Mouse (Mus musculus): Measurements from ENCODE around the gene Ppm1h. TPM values are rescaled to one million over a fixed set of nuclear protein-coding genes. Genes with fewer than 3 reads are reported as not detected.

The Ppm1h gene
- polyA plus RNA-seq, 1 experiment from 2014 or later: 19.8 TPM

DNA sequence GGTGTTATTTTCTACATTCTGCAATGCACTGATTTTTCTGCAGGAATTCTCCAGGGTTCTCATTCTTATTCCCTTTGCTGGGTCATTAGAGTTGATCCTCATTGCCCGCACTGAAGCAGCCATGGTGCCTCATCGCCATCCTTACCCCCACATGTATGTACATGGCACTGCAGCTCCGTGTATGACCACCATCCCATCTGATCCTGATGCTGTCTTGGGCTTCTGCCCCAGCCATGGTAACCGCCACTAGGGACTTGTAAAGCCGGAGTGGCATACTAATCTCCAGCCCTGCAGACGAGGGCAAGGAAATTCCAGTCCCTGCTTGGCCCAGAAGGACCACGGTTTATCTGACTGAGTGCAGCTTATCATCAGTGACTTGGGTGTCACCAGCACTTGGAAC, 86.1 kb downstream of the Ppm1h start:
- H3K4me1 ChIP-seq (ENCODE audit: control insufficient read depth, insufficient read depth, low read length): peaks cover 8% of the 10 kb centered on the region; the same call in 1 of the 2 replicates
- no peak overlapping the region for H3K9ac ChIP-seq (replicated peaks; ENCODE audit: low read length)
- no peak overlapping the region for H3K4me3 ChIP-seq (replicated peaks; ENCODE audit: low read depth, low read length)
- H3K4me2 ChIP-seq (ENCODE audit: low read length): no peak overlapping the region
- 42% methylated on average over 7 of the region's 7 CpGs for WGBS
- DNase-seq (no peak), ATAC-seq (ENCODE audit: low FRiP score, low TSS enrichment) (no peak)
- no peaks in the 10 kb centered on the region for H3K36me3 ChIP-seq (ENCODE audit: control insufficient read depth, insufficient read depth, low read length)
- H3K9me3 ChIP-seq (ENCODE audit: control insufficient read depth, low read length): no peaks in the 10 kb centered on the region
- no peaks in the 10 kb centered on the region for H3K27me3 ChIP-seq (ENCODE audit: control insufficient read depth, insufficient read depth, low read length)
- H3K27ac ChIP-seq (replicated peaks; ENCODE audit: low read depth, low read length): no peak overlapping the region

DNA sequence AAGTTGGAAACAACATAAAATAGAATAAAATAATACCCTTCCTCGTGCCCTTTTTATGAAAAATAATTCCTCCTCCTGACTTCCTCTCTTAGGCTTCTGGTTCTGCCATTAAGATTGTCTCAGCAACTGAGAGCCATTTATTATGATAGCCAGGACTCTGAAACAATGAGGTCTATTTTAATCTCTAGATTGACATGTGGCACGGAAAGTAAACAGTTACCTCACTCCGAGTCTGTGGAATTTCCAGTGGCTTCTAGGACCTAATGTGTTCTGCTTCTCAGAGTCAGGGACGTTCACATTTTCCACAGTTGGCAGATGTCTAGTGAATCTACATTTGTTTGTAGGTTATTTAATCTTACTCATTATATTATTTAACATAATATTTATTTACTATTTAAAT, 87.0 kb downstream of the Ppm1h start:
- Histone ChIP-seq H3K4me2 (ENCODE audit: low read length) (no peak overlapping the region), H3K36me3 (ENCODE audit: control insufficient read depth, insufficient read depth, low read length) (no peaks in the 10 kb centered on the region), H3K4me3 (replicated peaks; ENCODE audit: low read depth, low read length) (no peak overlapping the region), H3K27me3 (ENCODE audit: control insufficient read depth, insufficient read depth, low read length) (no peaks in the 10 kb centered on the region), H3K9me3 (ENCODE audit: control insufficient read depth, low read length) (no peaks in the 10 kb centered on the region), H3K9ac (replicated peaks; ENCODE audit: low read length) (no peak overlapping the region), H3K27ac (replicated peaks; ENCODE audit: low read depth, low read length) (no peak overlapping the region), H3K4me1 (ENCODE audit: control insufficient read depth, insufficient read depth, low read length) (peaks cover 8% of the 10 kb centered on the region; the same call in 1 of the 2 replicates)
- DNase-seq: peak; percentile 17
- no peak for ATAC-seq (ENCODE audit: low FRiP score, low TSS enrichment)
- WGBS: 62% methylated on average over 4 of the region's 4 CpGs

DNA sequence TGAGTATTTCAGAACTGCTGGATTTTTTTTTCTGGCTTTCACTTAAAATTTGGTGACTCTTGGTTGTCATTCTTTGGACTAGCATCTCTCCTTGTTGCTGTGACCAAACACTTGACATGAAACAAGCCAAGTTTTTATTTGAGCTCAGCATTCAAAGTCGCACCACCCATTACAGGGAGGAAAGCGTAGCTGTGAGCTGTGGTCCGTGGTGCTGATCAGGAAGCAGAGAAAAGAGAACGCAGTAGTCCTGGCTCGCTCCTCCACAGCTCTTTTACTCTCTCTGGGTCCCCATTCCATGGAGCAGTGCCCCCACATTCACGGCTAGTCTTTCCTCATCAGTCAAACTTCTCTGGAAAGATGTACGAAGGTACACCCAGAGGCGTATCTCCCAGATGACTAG, 87.4 kb downstream of the Ppm1h start:
- H3K27me3 ChIP-seq (ENCODE audit: control insufficient read depth, insufficient read depth, low read length): no peaks in the 10 kb centered on the region
- 60% methylated on average over 8 of the region's 8 CpGs for WGBS
- H3K27ac ChIP-seq (replicated peaks; ENCODE audit: low read depth, low read length): no peak overlapping the region
- H3K4me3 ChIP-seq (replicated peaks; ENCODE audit: low read depth, low read length): no peak overlapping the region
- no peak for ATAC-seq (ENCODE audit: low FRiP score, low TSS enrichment)
- H3K4me2 ChIP-seq (ENCODE audit: low read length): no peak overlapping the region
- no peak overlapping the region for H3K9ac ChIP-seq (replicated peaks; ENCODE audit: low read length)
- no peaks in the 10 kb centered on the region for H3K9me3 ChIP-seq (ENCODE audit: control insufficient read depth, low read length)
- no peaks in the 10 kb centered on the region for H3K36me3 ChIP-seq (ENCODE audit: control insufficient read depth, insufficient read depth, low read length)
- peaks cover 8% of the 10 kb centered on the region; the same call in 1 of the 2 replicates for H3K4me1 ChIP-seq (ENCODE audit: control insufficient read depth, insufficient read depth, low read length)
- DNase-seq: no peak

- Histone ChIP-seq H3K4me1 (ENCODE audit: control insufficient read depth, insufficient read depth, low read length) (peaks cover 8% of the 10 kb centered on the region; the same call in 1 of the 2 replicates), H3K9me3 (ENCODE audit: control insufficient read depth, low read length) (no peaks in the 10 kb centered on the region), H3K27ac (replicated peaks; ENCODE audit: low read depth, low read length) (no peak overlapping the region), H3K36me3 (ENCODE audit: control insufficient read depth, insufficient read depth, low read length) (no peaks in the 10 kb centered on the region), H3K27me3 (ENCODE audit: control insufficient read depth, insufficient read depth, low read length) (no peaks in the 10 kb centered on the region), H3K4me3 (replicated peaks; ENCODE audit: low read depth, low read length) (no peak overlapping the region), H3K9ac (replicated peaks; ENCODE audit: low read length) (no peak overlapping the region), H3K4me2 (ENCODE audit: low read length) (no peak overlapping the region)
- ATAC-seq (ENCODE audit: low FRiP score, low TSS enrichment) (no peak), DNase-seq (no peak)
- WGBS: 81% methylated on average over 13 of the region's 13 CpGs
Measured at GRCm38 (mm10) chr10:122768204-122768892, 89.8 kb downstream of the Ppm1h start.

- DNase-seq (no peak), ATAC-seq (ENCODE audit: low FRiP score, low TSS enrichment) (no peak)
- Histone ChIP-seq H3K9ac (replicated peaks; ENCODE audit: low read length) (no peak overlapping the region), H3K4me2 (ENCODE audit: low read length) (no peak overlapping the region), H3K4me1 (ENCODE audit: control insufficient read depth, insufficient read depth, low read length) (peaks cover 8% of the 10 kb centered on the region; the same call in 1 of the 2 replicates), H3K27me3 (ENCODE audit: control insufficient read depth, insufficient read depth, low read length) (no peaks in the 10 kb centered on the region), H3K4me3 (replicated peaks; ENCODE audit: low read depth, low read length) (no peak overlapping the region), H3K27ac (replicated peaks; ENCODE audit: low read depth, low read length) (no peak overlapping the region), H3K9me3 (ENCODE audit: control insufficient read depth, low read length) (no peaks in the 10 kb centered on the region), H3K36me3 (ENCODE audit: control insufficient read depth, insufficient read depth, low read length) (no peaks in the 10 kb centered on the region)
- WGBS: 81% methylated on average over 6 of the region's 6 CpGs
Measured at GRCm38 (mm10) chr10:122768893-122769341, 90.4 kb downstream of the Ppm1h start.

DNA sequence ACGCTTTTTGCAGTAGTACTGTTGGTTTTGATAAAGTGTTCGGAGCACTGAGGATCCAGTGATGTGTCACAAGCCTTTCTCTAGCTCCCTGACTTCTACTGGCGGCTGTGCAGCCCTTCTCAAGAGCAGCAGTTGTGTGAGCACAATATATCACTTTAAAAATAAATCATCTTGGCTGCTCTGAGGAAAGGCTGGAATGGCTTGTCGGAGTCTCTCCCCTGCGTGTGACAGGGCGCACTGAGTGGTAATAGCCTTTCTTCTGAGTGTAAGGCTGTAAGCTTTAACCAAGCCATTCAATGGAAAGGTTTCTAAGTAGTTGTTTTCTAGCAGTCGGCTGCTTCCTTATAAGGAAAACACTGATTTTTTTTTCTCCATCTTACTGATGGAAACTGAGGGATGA, 91.8 kb downstream of the Ppm1h start:
- Histone ChIP-seq H3K9me3 (ENCODE audit: control insufficient read depth, low read length) (no peaks in the 10 kb centered on the region), H3K4me3 (replicated peaks; ENCODE audit: low read depth, low read length) (no peak overlapping the region), H3K27ac (replicated peaks; ENCODE audit: low read depth, low read length) (no peak overlapping the region), H3K4me2 (ENCODE audit: low read length) (no peak overlapping the region), H3K9ac (replicated peaks; ENCODE audit: low read length) (no peak overlapping the region), H3K4me1 (ENCODE audit: control insufficient read depth, insufficient read depth, low read length) (no peaks in the 10 kb centered on the region), H3K27me3 (ENCODE audit: control insufficient read depth, insufficient read depth, low read length) (no peaks in the 10 kb centered on the region), H3K36me3 (ENCODE audit: control insufficient read depth, insufficient read depth, low read length) (no peaks in the 10 kb centered on the region)
- ATAC-seq (ENCODE audit: low FRiP score, low TSS enrichment): no peak
- WGBS: 80% methylated on average over 7 of the region's 7 CpGs
- DNase-seq: no peak

- Histone ChIP-seq H3K4me1 (ENCODE audit: control insufficient read depth, insufficient read depth, low read length) (no peaks in the 10 kb centered on the region), H3K4me3 (replicated peaks; ENCODE audit: low read depth, low read length) (no peak overlapping the region), H3K9me3 (ENCODE audit: control insufficient read depth, low read length) (no peaks in the 10 kb centered on the region), H3K36me3 (ENCODE audit: control insufficient read depth, insufficient read depth, low read length) (no peaks in the 10 kb centered on the region), H3K4me2 (ENCODE audit: low read length) (no peak overlapping the region), H3K27me3 (ENCODE audit: control insufficient read depth, insufficient read depth, low read length) (no peaks in the 10 kb centered on the region), H3K27ac (replicated peaks; ENCODE audit: low read depth, low read length) (no peak overlapping the region), H3K9ac (replicated peaks; ENCODE audit: low read length) (no peak overlapping the region)
- WGBS: 62% methylated on average over 5 of the region's 5 CpGs
- no peak for ATAC-seq (ENCODE audit: low FRiP score, low TSS enrichment)
- no peak for DNase-seq
Measured at GRCm38 (mm10) chr10:122770987-122771386, 92.4 kb downstream of the Ppm1h start.

- H3K4me1 ChIP-seq (ENCODE audit: control insufficient read depth, insufficient read depth, low read length): no peaks in the 10 kb centered on the region
- H3K4me2 ChIP-seq (ENCODE audit: low read length): no peak overlapping the region
- no peaks in the 10 kb centered on the region for H3K36me3 ChIP-seq (ENCODE audit: control insufficient read depth, insufficient read depth, low read length)
- ATAC-seq (ENCODE audit: low FRiP score, low TSS enrichment) (no peak), DNase-seq (no peak)
- 81% methylated on average over 7 of the region's 7 CpGs for WGBS
- H3K9me3 ChIP-seq (ENCODE audit: control insufficient read depth, low read length): no peaks in the 10 kb centered on the region
- no peaks in the 10 kb centered on the region for H3K27me3 ChIP-seq (ENCODE audit: control insufficient read depth, insufficient read depth, low read length)
- no peak overlapping the region for H3K4me3 ChIP-seq (replicated peaks; ENCODE audit: low read depth, low read length)
- H3K9ac ChIP-seq (replicated peaks; ENCODE audit: low read length): no peak overlapping the region
- no peak overlapping the region for H3K27ac ChIP-seq (replicated peaks; ENCODE audit: low read depth, low read length)
Measured at GRCm38 (mm10) chr10:122774169-122774568, 95.6 kb downstream of the Ppm1h start.

GRCm38 (mm10) chr10:122777436-122777835, 98.9 kb downstream of the Ppm1h start:
- DNase-seq (no peak), ATAC-seq (ENCODE audit: low FRiP score, low TSS enrichment) (no peak)
- WGBS: 78% methylated on average over 3 of the region's 3 CpGs
- Histone ChIP-seq H3K4me3 (replicated peaks; ENCODE audit: low read depth, low read length) (no peak overlapping the region), H3K4me1 (ENCODE audit: control insufficient read depth, insufficient read depth, low read length) (no peaks in the 10 kb centered on the region), H3K36me3 (ENCODE audit: control insufficient read depth, insufficient read depth, low read length) (no peaks in the 10 kb centered on the region), H3K9me3 (ENCODE audit: control insufficient read depth, low read length) (no peaks in the 10 kb centered on the region), H3K9ac (replicated peaks; ENCODE audit: low read length) (no peak overlapping the region), H3K27ac (replicated peaks; ENCODE audit: low read depth, low read length) (no peak overlapping the region), H3K27me3 (ENCODE audit: control insufficient read depth, insufficient read depth, low read length) (no peaks in the 10 kb centered on the region), H3K4me2 (ENCODE audit: low read length) (no peak overlapping the region)
